Mouse (Mus musculus) testis, adult 2 months (tissue): Measurements from ENCODE around the gene Gm28557.

ENCODE experiments used
- CTCF ChIP-seq: fragments of 200-500 bp; IDR thresholded peaks from 2 replicates; pipeline ENCODE4 v1.5.1; 2012; ENCODE audit warnings: low read depth, mild to moderate bottlenecking, inconsistent platforms, low read length, moderate library complexity; ENCODE audit not compliant: control insufficient read depth, insufficient read depth, insufficient replicate concordance
- POLR2A ChIP-seq: fragments of 200-500 bp; IDR thresholded peaks from 2 replicates; pipeline ENCODE4 v1.6.1; 2012; ENCODE audit warnings: low read depth, mild to moderate bottlenecking, inconsistent platforms, low read length, moderate library complexity; ENCODE audit not compliant: control insufficient read depth

- TF ChIP-seq CTCF (no peak), POLR2A (no peak)
Observed at GRCm38 (mm10) chr13:67124460-67124859, 16.1 kb upstream of the Gm28557 start.
